Mouse (Mus musculus) E14TG2a.4 (cell line): ENCODE results near the gene Tob2.

Experiments used
- H3K27me3 ChIP-seq: 2 replicates; pipeline ENCODE4 v1.6.1; 2014; ENCODE audit warnings: low read length, control low read depth; ENCODE audit not compliant: insufficient read depth
- H3K36me3 ChIP-seq: 2 replicates; pipeline ENCODE4 v1.6.1; 2014; ENCODE audit warnings: low read length, control low read depth; ENCODE audit not compliant: insufficient read depth
- H3K4me1 ChIP-seq: replicated peaks from 2 replicates; pipeline ENCODE4 v1.6.1; 2014; ENCODE audit warnings: low read depth, low read length, control low read depth
- H3K4me3 ChIP-seq: replicated peaks from 2 replicates; pipeline ENCODE4 v1.5.1; 2014; ENCODE audit warnings: mild to moderate bottlenecking, low read length
- H3K9me3 ChIP-seq: 2 replicates; pipeline ENCODE4 v1.6.1; 2014; ENCODE audit warnings: low read length, control low read depth
- CTCF ChIP-seq: conservative IDR thresholded peaks from 2 replicates; pipeline ENCODE4 v1.5.1; 2014; ENCODE audit warnings: low read length
- NANOG ChIP-seq: IDR thresholded peaks from 2 replicates; pipeline ENCODE4 v1.6.1; 2014; ENCODE audit warnings: borderline replicate concordance, low read length, mixed read lengths
- POU5F1 ChIP-seq: IDR thresholded peaks from 2 replicates; pipeline ENCODE4 v1.6.1; 2014; ENCODE audit warnings: low read length, borderline replicate concordance

The Tob2 gene

DNA sequence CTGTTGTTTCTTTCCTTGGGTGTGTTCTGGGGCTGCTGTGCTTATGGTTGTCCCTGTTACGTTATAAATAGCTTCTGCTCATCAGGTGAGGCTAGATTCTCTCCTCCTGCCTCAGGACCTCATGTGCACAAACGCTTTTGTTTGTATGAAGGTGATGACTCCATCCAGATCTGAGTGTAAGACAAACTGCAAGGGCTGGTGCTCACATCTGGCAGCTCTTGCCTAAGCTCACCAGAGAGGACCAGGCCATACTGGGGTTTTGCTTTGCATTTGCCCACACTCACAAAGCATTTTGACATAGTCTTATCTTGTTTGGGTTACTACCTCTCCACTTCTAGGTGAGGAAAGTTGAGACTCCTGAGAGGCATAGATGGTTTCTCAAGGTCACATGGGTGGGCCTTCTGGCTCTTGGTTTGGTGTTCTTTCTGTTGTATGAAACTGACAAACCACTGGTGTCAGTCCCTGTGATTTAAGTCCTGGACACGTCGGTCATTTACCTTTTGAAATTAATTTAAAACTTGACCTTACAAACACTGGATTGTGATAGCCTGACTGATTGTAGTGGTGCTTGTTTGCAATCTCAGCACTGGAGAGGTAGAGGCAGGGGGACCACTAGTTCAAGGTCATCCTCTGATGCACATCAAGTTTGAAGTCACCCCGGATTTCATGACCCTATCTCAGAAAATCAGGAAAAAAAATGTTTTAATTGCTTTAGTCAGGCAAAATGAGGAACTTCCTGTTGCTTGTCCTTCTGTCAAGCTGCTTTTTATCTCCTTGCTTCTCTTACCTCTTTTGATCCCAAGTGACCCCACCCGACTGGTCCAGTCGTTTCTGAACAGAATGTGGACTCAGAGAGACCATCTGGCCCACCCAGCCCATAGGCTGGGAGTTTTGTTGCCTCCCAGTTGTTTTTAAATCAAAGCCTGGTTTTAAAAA is 45.6 kb downstream of the Tob2 start:
- peaks cover 37% of the 10 kb centered on the region for H3K4me1 ChIP-seq
- H3K27me3 ChIP-seq: peaks cover 4% of the 10 kb centered on the region
- TF ChIP-seq POU5F1 (no peak), CTCF (no peak), NANOG (no peak)
- H3K9me3 ChIP-seq: no peaks in the 10 kb centered on the region
- H3K36me3 ChIP-seq: peaks cover 36% of the 10 kb centered on the region
- H3K4me3 ChIP-seq: peak overlapping the region; percentile 86

DNA sequence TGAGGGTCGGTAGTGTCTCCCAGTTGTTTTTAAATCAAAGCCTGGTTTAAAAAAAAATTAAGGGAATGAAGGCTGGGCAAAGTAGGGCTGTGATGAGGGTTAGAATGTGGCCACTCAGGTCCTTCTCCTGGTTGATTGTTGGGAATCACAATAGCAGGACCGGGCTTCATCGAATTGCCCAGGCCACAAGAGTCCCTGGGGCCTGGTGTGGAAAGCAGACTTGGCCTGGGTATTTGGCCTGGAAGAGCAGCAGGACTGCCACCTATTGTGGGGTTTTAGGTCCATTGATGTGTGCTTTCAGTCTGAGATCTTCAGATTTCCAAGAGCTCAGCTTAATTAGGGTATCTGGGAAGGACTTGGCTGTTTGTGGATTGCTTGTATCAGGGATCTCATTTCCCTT is 46.3 kb downstream of the Tob2 start:
- TF ChIP-seq POU5F1: no peak
- TF ChIP-seq CTCF: no peak
- TF ChIP-seq NANOG: no peak
- Histone ChIP-seq H3K36me3 (peaks cover 30% of the 10 kb centered on the region), H3K9me3 (no peaks in the 10 kb centered on the region), H3K4me3 (peak overlapping the region; percentile 86), H3K27me3 (peaks cover 4% of the 10 kb centered on the region), H3K4me1 (peaks cover 37% of the 10 kb centered on the region)

DNA sequence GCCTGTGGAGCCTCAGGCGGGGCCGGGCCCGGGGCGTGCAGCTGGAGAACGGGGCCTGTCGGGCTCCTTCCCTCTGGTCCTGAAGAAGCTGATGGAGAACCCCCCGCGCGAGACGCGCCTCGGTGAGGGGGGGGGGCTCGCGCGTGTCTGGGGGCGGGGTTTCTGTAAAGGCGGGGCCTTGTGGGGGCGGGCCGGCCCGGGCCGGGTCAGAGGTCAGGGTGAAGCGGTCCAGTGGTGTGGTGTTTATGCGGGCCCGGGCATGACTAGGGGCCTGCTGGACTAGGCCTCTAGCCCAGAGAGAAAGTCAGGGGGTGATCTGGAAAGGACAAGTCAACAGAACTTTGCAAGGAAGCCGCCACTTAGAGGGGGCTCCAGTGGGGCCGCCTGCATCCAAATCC is 47.0 kb downstream of the Tob2 start:
- TF ChIP-seq CTCF (no peak), POU5F1 (no peak), NANOG (no peak)
- H3K9me3 ChIP-seq: no peaks in the 10 kb centered on the region
- peaks cover 4% of the 10 kb centered on the region for H3K27me3 ChIP-seq
- H3K4me3 ChIP-seq: peak overlapping the region; percentile 86
- H3K36me3 ChIP-seq: peaks cover 23% of the 10 kb centered on the region
- H3K4me1 ChIP-seq: peaks cover 37% of the 10 kb centered on the region

DNA sequence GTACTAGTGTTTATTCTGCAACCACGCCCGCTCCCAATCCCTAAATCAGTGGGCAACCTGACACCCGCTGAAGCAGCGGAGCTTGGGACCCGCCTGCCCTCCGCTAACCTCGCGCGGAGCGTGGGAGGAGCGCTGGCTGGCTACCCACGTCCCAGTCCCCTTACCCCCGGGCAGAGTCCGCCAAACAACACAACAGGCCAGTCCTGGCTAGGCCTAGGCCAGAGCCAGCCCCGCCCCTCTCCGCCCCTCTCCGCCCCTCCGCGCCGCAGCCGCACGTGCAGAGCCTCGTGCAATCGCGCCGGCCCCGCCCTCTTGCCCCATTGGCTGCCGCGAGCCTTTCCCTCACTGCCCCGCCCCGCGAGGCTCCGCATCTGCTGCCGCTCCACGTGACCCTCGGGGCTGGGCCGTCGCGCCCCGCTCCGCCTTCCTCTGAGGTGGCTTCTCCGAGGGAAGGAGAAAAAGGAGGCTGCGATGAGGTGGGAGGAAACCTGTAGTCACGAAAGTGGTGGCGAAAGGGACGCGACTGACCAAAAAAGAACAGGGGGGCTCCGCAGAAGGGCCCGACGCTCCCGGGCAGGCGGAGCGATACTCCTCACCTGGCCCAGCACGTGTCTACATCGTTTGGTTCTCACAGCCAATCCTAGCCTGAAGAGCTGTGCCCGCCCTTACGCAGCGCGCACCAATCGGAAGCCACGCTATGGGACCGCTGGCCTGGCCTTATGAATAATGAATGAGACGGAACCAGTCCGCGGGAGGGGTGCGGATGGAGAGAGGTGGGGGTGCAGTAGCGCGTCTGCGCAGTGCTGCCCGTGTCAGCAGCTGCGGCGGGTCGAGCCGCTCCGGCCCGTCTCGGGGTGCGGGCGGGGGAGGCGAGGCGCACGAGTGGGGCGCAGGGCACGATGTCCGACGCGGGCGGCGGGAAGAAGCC is 47.7 kb downstream of the Tob2 start:
- Histone ChIP-seq H3K36me3 (peaks cover 16% of the 10 kb centered on the region), H3K4me1 (peaks cover 37% of the 10 kb centered on the region), H3K27me3 (peaks cover 8% of the 10 kb centered on the region), H3K9me3 (no peaks in the 10 kb centered on the region), H3K4me3 (peak overlapping the region; percentile 86)
- no peak for TF ChIP-seq CTCF
- TF ChIP-seq NANOG: no peak

DNA sequence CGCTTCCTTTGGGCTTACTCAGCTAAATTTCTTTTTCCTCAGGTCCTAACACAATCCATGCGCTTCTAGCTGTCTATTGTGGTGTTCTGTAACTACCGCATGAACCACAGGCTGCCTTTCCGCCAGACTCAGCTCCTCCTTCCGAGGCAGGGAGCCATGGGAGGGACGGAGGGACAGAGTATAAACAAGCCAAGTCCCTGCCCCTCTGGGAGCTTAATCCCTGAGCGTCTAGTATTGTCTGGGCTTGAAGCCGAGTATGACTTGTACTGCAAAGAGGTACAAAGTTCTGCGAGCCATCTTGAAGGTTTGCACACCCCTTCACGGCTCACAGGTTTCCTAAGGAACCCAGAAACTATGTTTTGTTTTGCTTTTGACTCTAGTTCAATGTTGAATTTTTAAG is 48.4 kb downstream of the Tob2 start:
- Histone ChIP-seq H3K4me3 (peak overlapping the region; percentile 86), H3K36me3 (peaks cover 8% of the 10 kb centered on the region), H3K4me1 (peaks cover 37% of the 10 kb centered on the region), H3K9me3 (no peaks in the 10 kb centered on the region), H3K27me3 (peaks cover 12% of the 10 kb centered on the region)
- TF ChIP-seq NANOG (no peak), CTCF (no peak), POU5F1 (no peak)

DNA sequence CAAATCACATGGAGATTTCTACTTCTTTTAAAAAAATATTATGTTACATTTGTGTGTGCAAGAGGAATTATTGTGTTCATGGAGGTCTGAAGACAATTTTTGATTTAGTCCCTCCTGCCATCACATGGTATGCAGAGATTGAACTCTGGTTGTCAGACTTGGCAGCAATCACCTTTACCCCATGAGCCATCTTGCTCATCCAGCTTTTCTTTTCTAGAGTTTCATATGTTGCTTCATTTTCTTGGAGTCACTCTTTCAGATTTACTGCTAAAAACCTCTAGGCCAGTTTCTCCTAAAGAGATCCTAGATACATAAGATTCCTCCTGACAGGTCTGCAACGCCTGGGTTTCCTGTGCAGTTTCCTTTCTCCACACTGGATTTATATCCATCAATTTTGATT is 49.0 kb downstream of the Tob2 start:
- TF ChIP-seq POU5F1 (no peak), NANOG (no peak), CTCF (no peak)
- Histone ChIP-seq H3K4me3 (peak overlapping the region; percentile 86), H3K9me3 (no peaks in the 10 kb centered on the region), H3K27me3 (peaks cover 18% of the 10 kb centered on the region), H3K36me3 (0 out of 2 replicates have a peak, but pooled peaks cover 2% of the 10 kb centered on the region), H3K4me1 (peaks cover 37% of the 10 kb centered on the region)

DNA sequence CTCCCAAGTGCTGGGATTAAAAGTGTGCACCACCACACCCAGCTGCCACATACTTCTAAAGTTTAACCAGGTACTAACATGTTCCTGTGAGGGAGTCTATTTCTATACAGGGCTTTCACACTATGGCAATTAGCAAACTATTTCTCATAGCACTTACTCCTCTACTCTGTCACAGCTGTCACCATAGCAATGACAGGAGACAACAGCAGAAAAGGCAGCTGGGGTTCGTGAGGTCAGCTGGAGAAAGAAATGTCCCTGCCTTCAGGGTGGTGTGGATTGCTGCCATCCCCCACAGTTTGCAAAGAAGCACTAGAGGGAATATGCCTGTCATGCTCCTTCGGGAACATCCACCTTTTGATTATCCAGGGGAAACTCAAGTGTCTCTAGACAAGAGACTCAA is 49.8 kb downstream of the Tob2 start:
- peaks cover 32% of the 10 kb centered on the region for H3K4me1 ChIP-seq
- TF ChIP-seq POU5F1 (no peak), CTCF (no peak), NANOG (no peak)
- no peak overlapping the region for H3K4me3 ChIP-seq
- no peaks in the 10 kb centered on the region for H3K9me3 ChIP-seq
- H3K36me3 ChIP-seq: no peaks in the 10 kb centered on the region
- H3K27me3 ChIP-seq: peaks cover 25% of the 10 kb centered on the region

DNA sequence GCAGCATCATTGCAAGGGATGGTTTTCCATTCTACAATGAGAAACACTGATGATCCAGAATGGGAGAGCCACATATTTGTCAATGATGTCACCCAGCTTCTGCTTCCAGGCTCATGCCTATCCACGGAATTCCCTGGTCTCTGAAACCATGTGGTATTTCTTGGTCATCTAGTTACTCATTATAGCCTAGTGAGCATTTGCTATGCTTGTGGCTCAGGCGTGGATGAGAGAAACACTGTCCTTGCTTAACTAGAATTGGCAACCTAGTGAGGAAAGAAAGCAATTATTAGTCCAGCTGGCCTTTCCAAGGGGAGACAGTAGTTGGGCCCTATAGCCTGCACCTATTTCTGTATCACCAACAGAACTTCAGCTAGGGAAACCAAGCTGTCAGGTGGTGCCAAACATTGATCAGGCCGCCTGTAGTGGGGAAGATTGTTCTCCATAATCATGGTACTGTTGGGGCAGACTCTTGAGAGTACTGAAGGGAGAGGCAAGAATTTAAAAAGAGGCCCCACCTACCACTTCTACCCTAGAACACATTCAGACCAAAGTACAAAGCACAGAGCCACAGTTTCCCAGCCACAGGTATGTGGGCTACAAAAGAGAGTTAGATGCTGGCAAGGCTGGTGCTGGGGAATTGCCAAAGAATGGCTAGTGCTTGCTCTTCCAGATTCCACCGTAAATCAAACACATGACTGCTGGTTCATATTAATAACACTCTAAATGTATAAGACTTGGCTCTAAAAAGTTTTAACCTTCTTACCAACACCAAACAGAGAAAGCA is 51.8 kb downstream of the Tob2 start:
- TF ChIP-seq CTCF (no peak), POU5F1 (no peak), NANOG (no peak)
- H3K4me3 ChIP-seq: no peak overlapping the region
- H3K27me3 ChIP-seq: peaks cover 42% of the 10 kb centered on the region

More for the DNA sequence above, 51.8 kb downstream of the Tob2 start:
- no peaks in the 10 kb centered on the region for H3K36me3 ChIP-seq
- no peaks in the 10 kb centered on the region for H3K9me3 ChIP-seq
- peaks cover 26% of the 10 kb centered on the region for H3K4me1 ChIP-seq
